ENCODE assay signal across 8 mouse cellular contexts in the genomic region with DNA sequence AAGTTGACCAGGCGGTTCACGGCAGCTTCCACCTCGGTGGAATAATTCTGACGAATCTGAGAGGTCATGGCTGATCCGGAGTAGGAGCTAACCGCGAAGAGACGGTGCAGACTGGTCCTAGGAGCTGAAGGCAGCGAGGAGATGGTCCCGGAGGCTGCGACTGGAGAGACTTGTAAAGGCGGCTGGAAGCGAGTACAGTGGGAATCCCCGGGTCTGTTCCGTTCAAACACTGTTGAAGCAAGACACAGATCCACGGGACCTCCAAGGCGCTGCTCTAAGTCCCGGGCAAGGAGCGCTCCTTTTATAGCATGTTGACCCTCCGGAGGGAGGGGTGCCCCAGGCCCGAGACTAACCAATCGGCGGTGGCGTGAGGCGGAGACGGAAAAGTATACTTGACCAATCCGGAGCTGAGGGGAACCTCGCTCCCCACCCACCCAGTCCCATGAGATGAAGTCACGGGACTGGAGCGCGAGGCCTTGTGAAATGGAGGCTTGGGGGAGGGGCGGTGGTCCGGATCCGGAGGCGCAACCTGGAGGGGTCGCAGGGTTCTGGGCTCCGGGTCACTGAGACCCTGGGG. TPM values are rescaled to one million over a fixed set of nuclear protein-coding genes. Genes with fewer than 3 reads are reported as not detected.
DNase-seq lines count a peak whose midpoint lies in the region; ATAC-seq lines count a peak whose summit lies in the region.
"Not testable (repeated sequence)": the region's sequence is repeated elsewhere in the genome, so short reads cannot be mapped to it uniquely, and the experiment has no call there.

A gene (minus strand): TSS at position 321 of the 577 bp plus-strand sequence.

- H3K4me1 ChIP-seq in forebrain, embryonic 14.5 days (ENCODE audit: control insufficient read depth, insufficient read depth, low read length) = peaks cover 24% of the 10 kb centered on the region
- peaks cover 49% of the 10 kb centered on the region for H3K4me1 ChIP-seq in neural tube, embryonic 15.5 days

- H3K9ac ChIP-seq in forebrain, embryonic 14.5 days (ENCODE audit: low read length) = peak within 1 kb of the TSS; percentile 94
- peak within 1 kb of the TSS; percentile 67 for H3K9ac ChIP-seq in neural tube, embryonic 15.5 days (replicated peaks)

- H3K9me3 ChIP-seq in forebrain, embryonic 14.5 days (replicated peaks; ENCODE audit: control insufficient read depth, low read length); neural tube, embryonic 15.5 days (replicated peaks): not testable (repeated sequence)

- not testable (repeated sequence) for H3K27me3 ChIP-seq in forebrain, embryonic 14.5 days (replicated peaks; ENCODE audit: control insufficient read depth, insufficient read depth, low read length); neural tube, embryonic 15.5 days (replicated peaks)

- under 1% methylated on average over 30 of the region's 37 CpGs for WGBS in forebrain, embryonic 14.5 days
- WGBS in neural tube, embryonic 15.5 days = under 1% methylated on average over 32 of the region's 37 CpGs

- intact Hi-C loops in heart, postnatal 14 days (cut with DNase I) = loop anchor here (5.0 kb wide), 1 partner anchor 243 kb away; no protein-coding TSS in a partner anchor

- peak within 1 kb of the TSS; percentile 80 for H3K4me3 ChIP-seq in forebrain, embryonic 14.5 days (ENCODE audit: low read depth, low read length)
- H3K4me3 ChIP-seq in neural tube, embryonic 15.5 days (replicated peaks) = peak within 1 kb of the TSS; percentile 57

- peak; percentile 99 for DNase-seq in ES-CJ7 (ENCODE audit: low read depth, low spot score)
- peak; percentile 95 for DNase-seq in cerebellum, adult 11 months
- DNase-seq in forebrain, embryonic 14.5 days (ENCODE audit: low spot score) = peak; percentile 100
- DNase-seq in heart, postnatal 14 days = peak; percentile 93 to 94
- peak; percentile 98 for DNase-seq in layer of hippocampus, adult 11-12 months (ENCODE audit: low spot score)
- DNase-seq in lung, adult 18-20 months = peak; percentile 99
- DNase-seq in testis, postnatal 14 days (ENCODE audit: low spot score) = peak; percentile 95

- H3K36me3 ChIP-seq in forebrain, embryonic 14.5 days (ENCODE audit: control insufficient read depth, insufficient read depth, low read length) = peaks cover 70% of the 10 kb centered on the region
- peaks cover 51% of the 10 kb centered on the region for H3K36me3 ChIP-seq in neural tube, embryonic 15.5 days

- peak within 1 kb of the TSS; percentile 83 for H3K4me2 ChIP-seq in forebrain, embryonic 14.5 days (ENCODE audit: low read length)
- H3K4me2 ChIP-seq in neural tube, embryonic 15.5 days = peak within 1 kb of the TSS; percentile 82

- peak; percentile 97 for ATAC-seq in forebrain, embryonic 14.5 days
- peak; percentile 95 for ATAC-seq in neural tube, embryonic 15.5 days (ENCODE audit: low FRiP score)

- peak within 1 kb of the TSS; percentile 98 for H3K27ac ChIP-seq in forebrain, embryonic 14.5 days (ENCODE audit: low read depth, low read length)
- H3K27ac ChIP-seq in neural tube, embryonic 15.5 days (replicated peaks) = peak within 1 kb of the TSS; percentile 91

RNA-seq across cellular contexts. Expression of the gene that starts here (rescaled TPM):
- polyA plus RNA-seq in forebrain, embryonic 14.5 days (2014; fragmentation: Nextera tagmentation; extraction: Ambion mirVana) = 6,238 and 6,800 TPM in 2 replicates
- 100 to 1,000 TPM; 231 to 265 TPM for total RNA-seq in heart, postnatal 14 days (2021)
- polyA plus RNA-seq in neural tube, embryonic 15.5 days (2015; fragmentation: Nextera tagmentation; extraction: Ambion mirVana) = 4,883 and 5,335 TPM in 2 replicates

Comparison
In these comparisons a context has a peak if more than half of its experiments do, and no peak if none do; other contexts are left out.
1. Peak in every context shown above with its lines: DNase-seq, ATAC-seq, H3K4me3 ChIP-seq and H3K27ac ChIP-seq.